Mouse (Mus musculus) gastrocnemius, postnatal 14 days (tissue): Measurements from ENCODE around the gene Dlat. TPM values are rescaled to one million over a fixed set of nuclear protein-coding genes. Genes with fewer than 3 reads are reported as not detected.

ENCODE experiments used
- DNase-seq: peaks from one replicate; pipeline ENCODE4 v3.0.0; 2021; ENCODE audit warnings: mixed read lengths
- intact Hi-C: fragments of 180-260 bp; cut with DNase I; formaldehyde crosslinking; loops from one replicate; pipeline ENCODE4 v1.15.1; 2025; ENCODE audit warnings: low total_unique reads
- total RNA-seq, 2 experiments: library from RNA; stranded (reverse); gene quantifications; 2 replicates each; pipeline ENCODE4 v1.2.3; 2021

Gene Dlat
- total RNA-seq, 2 experiments from 2014 or later = 235 to 280 TPM

DNA sequence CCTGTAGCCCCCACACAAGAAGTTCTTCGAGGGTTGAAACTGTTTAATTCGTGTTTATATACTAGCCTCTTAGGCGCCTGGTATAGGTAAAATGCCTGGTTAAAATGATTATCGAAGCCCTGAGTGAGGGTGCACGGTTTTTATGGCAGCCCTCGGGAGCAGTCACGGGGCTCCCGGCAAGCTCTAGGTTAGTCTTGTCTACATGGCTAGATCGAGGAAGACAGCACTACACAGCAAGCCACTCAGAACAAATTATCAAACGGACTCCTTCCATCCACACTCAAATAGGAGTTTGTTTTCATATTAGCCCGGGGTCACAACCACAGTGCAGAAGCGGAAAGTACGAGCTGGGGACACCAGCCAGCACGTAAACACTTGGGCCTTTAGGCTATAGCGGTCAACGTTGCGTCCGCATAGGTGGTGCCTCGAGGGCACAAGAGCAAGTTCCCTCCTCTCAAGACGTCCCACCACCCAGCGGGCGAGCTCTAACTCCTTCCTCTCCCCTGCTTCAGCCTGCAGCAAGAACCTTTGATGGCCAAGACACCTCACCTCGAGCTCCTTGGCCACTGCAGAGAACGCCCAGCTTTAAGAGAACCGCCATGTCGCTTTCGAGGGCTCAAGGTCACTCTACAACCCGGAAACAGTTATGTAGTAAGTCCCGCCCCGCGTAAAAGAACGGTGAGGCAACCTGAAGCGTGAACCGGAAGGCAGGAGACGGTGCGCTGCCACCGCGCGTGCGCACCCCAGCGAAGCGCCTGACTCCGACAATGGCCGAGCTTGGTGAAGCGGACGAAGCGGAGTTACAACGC lies 56.2 kb downstream of the Dlat start, which contains the start of the genes Sdhd and Timm8b:
TSS of gene Sdhd (minus strand) at position 624 of the 809 bp plus-strand sequence.
TSS of gene Timm8b (plus strand) at position 722 of the 809 bp plus-strand sequence.
- DNase-seq = peak; percentile 92
- intact Hi-C loops = no loop called here

DNA sequence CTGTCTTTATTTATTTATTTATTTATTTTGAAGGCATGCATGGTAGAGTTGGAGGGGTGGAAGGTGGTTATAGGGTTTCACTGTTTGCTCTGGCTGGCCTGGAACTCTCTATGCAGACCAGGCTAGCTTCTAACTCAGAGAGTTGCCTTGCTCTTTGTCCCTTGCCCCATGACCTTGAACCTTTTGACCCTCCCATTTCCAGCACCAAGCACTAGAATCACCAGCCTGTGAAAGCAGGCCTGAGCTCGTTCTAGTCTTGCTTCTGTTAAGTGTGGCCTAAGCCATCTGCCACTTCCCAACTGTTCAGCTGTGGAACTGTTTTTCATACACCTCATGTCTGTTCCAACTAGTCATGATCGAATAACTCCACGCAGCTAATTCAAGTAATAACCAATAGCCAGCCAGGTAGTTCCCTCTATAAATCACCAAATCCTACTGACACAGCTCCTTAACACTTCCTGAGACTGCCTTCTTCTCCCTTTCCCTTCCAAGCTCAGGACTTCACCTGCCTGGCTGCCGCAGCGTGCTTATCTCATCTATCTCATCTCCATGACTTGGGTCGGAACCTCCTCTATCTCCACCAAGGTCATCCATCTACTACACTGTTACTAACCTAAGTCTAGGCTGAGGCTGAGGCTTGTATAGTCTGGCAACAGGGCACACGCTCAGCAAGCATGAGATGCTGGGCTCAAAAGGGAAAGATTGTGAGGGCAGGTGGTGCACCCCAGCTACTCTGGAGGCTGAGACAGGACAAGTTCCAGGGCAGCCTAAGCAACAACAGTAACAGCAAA lies 57.3 kb downstream of the Dlat start:
- DNase-seq = no peak
- intact Hi-C loops = no loop called here

DNA sequence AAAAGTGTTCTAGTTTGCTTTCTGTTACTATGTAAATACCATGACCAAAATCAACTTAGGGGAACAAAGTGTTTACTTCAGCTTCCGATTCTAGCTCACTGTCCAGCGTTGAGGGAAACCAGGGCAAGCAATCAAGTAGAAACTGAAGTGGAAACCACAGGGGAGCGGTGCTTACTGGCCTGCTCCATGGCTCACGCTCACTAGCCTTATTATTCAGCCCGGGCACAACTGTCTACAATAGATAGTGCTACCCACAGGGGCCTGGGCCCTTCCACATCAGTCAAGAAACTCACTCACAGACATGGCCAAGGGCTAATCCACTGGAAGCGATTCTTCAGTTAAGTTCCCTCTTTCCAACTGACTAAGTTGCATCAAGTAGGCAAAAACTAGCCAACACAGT lies 58.0 kb downstream of the Dlat start:
- no peak for DNase-seq
- intact Hi-C loops = no loop called here

DNA sequence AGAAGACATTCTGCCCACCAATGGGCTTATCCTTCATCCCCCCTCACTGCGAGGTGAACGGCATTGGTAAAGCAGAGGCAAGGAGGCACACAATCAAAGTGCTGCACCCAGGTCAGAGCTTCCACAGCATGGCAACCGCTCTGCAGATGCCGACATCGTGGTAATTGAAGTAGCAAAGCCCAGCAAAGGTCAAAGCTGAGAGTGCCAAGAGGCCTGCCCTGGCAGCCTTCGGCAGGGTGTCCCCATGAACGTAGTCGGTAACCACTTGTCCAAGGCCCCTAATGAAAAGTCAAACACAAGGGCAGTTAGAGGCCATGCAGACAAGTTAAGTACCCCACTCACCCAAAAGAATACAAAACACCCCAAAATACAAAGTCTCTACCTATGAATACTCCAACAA lies 62.6 kb downstream of the Dlat start:
- peak; percentile 41 for DNase-seq
- intact Hi-C loops = no loop called here

DNA sequence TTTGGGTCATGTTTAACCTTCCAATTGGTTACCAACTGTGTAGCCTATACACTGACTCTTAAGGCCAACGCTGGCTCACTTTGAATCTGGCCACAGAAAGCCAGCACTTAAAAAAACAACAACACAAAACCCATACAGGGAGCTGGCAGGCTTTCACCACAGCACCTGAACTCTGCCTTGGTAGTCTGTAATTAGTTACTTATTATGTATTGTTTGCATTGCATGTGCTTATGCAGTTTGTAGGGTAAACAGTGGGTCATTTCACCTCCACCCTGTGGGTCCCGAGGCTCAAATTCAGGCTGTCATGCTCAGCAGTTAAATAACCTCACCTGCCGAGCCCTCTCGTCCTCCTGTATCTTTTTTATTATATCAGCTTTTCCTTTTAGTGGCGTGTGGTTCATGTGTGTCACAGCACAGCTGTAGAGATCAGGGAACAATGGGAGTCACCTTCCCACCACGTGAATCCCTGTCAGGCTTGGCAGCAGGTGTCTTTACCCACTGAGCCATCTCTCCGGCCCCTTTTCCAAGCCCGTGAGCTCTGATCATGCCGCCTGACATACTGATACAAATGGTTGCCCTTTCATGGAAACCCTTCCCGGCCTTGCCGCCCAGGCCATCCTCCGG lies 64.7 kb downstream of the Dlat start:
- DNase-seq = no peak
- intact Hi-C loops = no loop called here

DNA sequence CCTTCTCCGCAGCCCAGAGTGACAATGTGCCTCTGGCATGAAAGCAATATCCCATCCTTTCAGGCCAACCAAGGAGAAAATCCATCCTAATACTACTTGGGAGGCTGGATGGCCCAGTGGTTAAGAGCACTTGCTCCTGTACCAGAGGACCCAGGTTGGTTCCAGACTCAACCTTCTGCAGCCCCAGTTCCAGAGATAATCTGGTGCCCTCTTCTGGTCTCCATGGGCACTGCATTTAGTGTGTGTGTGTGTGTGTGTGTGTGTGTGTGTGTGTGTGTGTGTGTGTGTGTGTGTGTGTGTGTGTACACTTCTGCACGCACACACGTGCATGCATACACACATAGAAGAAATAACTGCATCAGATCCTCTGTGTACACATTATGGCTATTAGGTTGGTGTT lies 66.0 kb downstream of the Dlat start:
- intact Hi-C loops = no loop called here
- DNase-seq = no peak

DNA sequence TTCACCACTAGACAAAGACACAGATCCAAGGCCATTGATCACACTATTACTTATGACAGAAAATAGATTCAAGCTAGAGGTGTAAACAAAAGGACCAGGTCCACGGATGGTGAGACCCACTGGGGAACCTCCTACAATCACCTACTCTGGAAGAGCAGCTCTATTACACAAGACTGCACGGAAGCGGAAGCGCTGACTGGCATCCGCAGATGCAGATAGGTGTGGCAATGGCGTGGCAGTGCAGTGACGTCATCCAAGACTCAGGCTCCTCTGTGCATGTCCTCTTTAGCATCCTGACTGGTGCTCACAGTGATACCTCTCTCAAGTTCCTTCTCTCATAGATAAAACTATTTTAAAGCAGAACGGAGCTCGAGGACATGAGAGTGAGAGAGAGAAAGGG lies 66.6 kb downstream of the Dlat start:
- intact Hi-C loops = no loop called here
- DNase-seq = no peak

DNA sequence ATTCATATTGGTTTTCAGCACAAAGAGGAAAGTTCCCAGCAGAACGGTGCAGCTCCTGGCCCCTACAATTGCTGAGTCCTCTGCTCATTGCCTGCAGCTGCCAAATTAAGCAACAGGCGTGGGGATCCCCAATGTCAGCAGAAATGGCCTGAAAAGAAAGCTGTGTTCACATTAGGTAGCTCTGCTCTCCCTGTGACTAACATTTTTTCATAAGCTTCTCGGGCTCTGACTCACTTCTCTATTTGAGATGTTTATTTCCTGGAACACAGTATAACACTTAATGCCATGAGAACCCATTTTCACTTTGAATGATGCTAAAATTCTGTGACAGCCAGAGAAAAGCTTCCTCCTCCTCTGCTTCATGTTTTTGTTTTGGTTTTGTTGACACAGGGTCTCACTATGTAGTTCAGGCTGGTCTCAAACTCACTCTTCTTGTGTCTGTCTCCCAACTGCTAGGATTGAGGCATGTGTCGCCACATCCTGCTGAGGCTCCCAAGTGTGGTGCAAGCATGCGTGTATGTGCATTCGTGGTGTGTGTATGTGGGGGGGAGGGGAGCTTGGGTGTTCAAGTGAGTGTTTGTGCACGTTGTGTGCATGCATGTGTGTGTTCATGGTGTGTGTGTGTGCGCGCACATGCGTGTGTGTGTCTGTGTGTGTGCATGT lies 68.6 kb downstream of the Dlat start:
- intact Hi-C loops = no loop called here
- no peak for DNase-seq

DNA sequence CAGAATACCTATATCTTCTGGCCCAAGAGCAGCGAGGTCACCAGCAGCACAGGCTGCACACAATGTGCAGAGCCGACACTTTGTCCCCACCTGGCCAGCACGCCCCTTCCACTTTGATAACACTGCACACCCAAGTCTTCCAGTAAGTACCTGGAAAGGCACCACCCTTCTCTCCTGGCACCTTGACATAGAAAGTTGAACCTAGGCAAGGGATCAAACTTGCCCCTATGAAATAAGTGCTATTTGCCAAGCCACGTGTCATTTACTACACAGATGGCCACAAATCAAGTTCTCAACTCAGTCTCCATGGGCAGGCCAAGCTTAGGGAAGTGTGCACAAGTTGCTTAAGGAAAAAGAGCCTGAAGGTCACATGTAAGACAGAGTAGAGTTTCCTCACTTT lies 72.6 kb downstream of the Dlat start:
- no peak for DNase-seq
- intact Hi-C loops = no loop called here

DNA sequence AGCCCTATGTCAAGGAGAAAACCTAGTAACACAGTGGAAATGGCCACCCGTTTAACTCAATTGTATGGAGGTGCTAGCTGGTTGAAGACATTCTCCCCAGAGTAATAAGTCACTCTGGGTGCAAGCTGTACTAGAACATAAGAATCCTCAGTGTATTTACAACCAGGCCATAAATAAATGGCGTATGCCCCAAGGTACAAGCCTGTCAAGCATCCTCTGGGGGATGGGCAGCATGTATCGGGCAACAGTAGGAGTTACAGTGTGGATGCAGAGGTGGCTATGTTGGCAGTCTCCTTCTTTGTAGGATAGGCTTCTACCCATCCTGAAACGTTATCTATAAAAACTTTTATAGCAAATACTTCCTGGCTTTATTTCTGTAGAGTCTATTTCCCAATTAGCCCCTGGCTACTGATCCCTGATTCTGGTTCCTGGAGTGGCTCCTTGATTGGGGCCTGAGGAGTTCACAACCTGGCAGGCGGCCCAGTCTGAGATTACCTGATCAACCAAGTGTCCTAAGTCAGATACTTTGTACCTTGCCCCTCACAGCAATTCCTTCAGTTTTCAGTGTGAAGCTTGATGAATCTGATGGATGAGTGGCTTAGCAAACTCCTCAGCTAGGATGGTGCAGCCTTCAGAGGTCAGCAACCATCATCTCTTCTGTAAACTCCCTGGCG lies 74.3 kb downstream of the Dlat start:
- intact Hi-C loops = no loop called here
- DNase-seq = no peak

Other genes starting within 250 kb of the Dlat start
- gene Plet1, start 165.3 kb downstream of the Dlat start, total RNA-seq = not detected
- 10 to 100 TPM; 10.9 to 11.4 TPM for gene Pts, start 131.1 kb downstream of the Dlat start, total RNA-seq
- gene Il18, start 105.0 kb downstream of the Dlat start, total RNA-seq = under 1 TPM; 0.53 to 0.74 TPM
- under 1 TPM; 0.13 to 0.18 TPM for gene Bco2, start 104.6 kb downstream of the Dlat start, total RNA-seq
- gene Tex12, start 98.5 kb downstream of the Dlat start, total RNA-seq = not detected
- gene Sdhd, start 56.0 kb downstream of the Dlat start, total RNA-seq = 100 to 1,000 TPM; 334 to 384 TPM
- gene Timm8b, start 55.9 kb downstream of the Dlat start, total RNA-seq = 100 to 1,000 TPM; 144 to 150 TPM
- gene Pih1d2, start 42.5 kb downstream of the Dlat start, total RNA-seq = under 1 TPM; 0.35 to 0.74 TPM
- 10 to 100 TPM; 12.8 to 13.0 TPM for gene Nkapd1, start 42.3 kb downstream of the Dlat start, total RNA-seq
- gene Dixdc1, start 79.7 kb upstream of the Dlat start, total RNA-seq = 1 to 10 TPM; 3.7 to 4.2 TPM
- gene 2310030G06Rik, start 86.8 kb upstream of the Dlat start, total RNA-seq = 1 to 10 TPM; 1.7 to 2.5 TPM
- gene Cryab, start 91.5 kb upstream of the Dlat start, total RNA-seq = 100 to 1,000 TPM; 804 to 989 TPM
- gene Hspb2, start 92.6 kb upstream of the Dlat start, total RNA-seq = 100 to 1,000 TPM; 130 to 134 TPM
- gene Fdxacb1, start 108.5 kb upstream of the Dlat start, total RNA-seq = 1 to 10 TPM; 3.4 to 4.4 TPM
- gene Alg9, start 115.2 kb upstream of the Dlat start, total RNA-seq = 1 to 10 TPM; 7.1 to 8.6 TPM
- 10 to 100 TPM in 1 of 2 experiments, 1 to 10 TPM in 1; 7.9 to 11.9 TPM for gene 1110032A03Rik, start 115.7 kb upstream of the Dlat start, total RNA-seq
- 1 to 10 TPM; 5.5 to 5.8 TPM for gene Ppp2r1b, start 185.5 kb upstream of the Dlat start, total RNA-seq